Mouse (Mus musculus) thymus, postnatal 14 days (tissue): ENCODE measurements around the gene Fndc5.

Experiments used
- DNase-seq: peaks from one replicate; pipeline ENCODE4 v3.0.0; 2021

The Fndc5 gene

DNA sequence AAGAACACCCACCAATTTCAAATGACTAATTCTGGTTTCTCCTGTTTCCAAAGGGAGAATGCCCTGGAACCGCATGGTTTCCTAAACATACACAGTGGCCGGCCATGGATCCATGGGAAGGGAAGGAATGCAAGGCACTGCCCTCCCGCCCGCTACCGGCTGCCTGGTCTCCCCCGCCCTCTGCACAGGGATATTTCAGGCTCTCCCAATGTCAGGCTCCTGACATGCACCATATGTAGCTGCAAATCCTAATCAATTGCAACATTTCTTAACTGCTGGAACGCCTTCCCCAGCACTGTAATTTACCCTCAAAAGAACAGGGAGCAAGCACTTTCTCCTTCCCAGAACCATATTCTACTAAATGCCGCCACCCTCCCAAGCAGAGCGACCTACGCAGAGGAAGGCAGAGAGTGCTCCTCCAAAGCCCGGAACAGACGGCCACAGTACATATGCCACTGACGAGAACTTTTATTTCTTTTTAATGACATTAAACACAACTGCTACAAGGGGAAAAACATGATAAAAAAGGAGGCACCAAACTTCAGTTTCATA lies 10.8 kb downstream of the Fndc5 start:
- no peak for DNase-seq

DNA sequence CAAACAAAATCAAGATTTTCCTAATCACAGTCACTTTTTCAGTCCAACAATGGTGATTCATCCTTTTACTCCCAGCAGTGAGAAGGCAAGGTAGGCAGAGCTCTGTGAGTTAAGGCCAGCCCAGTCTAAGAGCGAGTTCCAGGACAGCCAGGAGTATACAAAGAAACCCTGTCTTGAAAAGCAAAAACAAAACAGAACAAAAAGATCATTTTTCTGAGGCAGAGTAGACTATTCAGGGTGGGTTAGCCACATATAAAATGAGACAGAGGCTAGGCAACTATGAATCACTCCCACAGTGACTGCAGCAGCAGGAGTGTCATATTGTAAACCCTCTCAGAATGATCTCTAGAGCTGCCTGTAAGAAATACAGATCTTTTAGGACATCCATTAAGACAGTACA lies 12.5 kb downstream of the Fndc5 start:
- no peak for DNase-seq

DNA sequence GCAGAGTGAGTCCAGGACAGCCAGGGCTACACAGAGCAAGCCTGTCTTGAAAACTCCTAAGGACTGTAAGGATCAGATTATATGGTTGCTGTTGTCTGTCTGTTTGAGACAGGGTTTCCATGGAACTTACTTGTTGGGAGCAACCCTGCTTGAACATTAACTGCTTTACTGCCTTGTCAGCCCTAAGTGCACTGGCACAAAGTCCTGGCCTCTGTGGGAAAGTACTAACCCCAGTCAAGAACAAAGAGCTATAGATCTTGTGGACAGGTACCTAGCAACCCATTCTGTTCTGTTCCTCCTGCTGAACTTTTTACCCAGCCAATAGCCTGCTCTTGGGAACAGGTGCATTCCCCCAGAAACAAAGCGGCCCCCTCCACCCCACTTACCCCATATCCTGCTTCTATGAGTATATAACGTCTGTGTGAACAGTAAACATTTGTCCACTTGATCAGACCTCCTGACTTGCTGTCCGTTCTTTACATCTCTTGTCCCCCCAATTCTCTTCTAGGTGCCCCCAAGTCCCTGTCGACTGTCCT lies 14.5 kb downstream of the Fndc5 start:
- no peak for DNase-seq

DNA sequence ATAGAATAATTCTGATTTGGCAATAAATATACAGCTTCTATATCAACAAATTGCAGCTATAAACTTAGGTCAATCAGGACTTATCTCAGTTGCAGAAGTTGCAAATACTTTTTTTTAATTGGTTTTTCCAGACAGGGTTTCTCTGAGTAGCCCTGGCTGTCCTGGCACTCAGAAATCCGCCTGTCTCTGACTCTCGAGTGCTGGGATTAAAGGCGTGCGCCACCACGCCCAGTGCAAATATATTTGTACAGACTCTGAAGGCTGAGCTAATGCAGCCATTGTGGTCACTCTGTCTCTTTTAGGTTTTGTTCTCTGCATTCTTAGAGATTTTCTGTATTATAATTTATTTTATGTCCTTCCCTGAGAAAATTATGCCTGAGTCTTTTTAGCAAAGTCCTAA lies 20.7 kb downstream of the Fndc5 start:
- no peak for DNase-seq

DNA sequence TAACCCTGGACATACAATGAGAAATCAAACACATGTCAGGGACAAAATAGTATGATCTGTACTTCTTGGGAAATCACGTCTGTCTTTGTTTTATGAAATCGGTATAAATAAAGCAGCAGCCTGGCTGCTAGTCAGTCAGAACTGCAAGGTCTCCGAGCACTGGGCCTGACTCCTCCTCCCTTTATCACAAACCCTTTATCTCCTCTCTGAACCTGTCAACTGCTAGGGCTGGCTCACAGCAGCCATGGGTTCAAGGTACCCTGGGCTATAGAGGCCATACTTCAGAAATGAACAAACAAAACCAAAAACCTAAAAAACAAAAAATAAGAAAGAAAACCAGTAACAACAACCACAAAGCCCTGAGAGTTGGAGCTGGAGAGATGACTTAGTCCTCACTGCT lies 21.8 kb downstream of the Fndc5 start:
- no peak for DNase-seq

DNA sequence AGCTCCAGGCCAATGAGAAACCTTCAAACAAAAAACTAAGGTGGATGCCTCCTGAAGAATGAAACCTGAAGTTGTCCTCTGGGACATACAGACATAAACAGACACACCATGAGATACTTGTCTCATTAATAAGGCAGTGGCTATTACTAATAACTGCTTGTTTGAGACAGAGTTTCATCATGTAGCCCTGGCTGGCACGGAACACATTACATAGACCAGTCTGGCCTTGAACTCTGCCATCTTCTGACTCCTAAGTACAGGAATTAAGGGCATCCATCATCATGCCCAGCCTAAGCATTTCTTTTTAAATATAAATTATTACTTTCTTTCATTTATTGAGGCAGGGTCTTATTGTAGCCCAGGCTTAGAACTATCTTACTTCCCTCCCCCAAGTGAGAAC lies 24.3 kb downstream of the Fndc5 start:
- no peak for DNase-seq

DNA sequence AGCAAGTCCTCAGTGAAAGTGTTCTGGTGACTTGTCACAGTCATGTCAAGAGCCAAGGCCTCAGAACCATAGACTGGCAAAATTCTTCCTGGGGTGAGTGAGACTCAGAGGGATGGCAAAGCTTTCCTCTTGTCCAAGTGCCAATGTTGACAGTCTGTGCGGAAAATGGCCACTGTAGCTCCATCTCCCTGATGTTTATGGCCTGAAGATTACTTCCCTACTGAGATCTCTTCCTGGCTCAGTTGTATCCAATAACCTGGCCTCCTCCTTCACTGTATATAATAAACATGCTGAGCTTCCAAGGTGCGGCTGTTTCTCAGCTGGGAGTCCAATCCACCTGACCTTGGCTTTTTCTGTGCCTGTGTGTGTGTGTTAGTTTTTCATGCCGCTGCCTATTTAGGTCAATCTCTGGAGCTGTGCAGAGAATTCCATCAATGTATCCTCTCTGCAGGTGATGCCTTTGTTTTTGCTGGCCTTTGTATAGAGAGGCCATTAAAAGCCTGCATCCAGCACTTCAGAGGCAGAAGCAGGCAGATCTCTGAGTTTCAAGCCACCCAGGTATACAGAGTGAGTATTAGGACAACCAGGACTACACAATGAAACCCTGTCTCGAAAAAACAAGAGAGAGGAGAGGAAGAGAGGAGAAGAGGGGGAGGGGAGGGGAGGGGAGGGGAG lies 24.9 kb downstream of the Fndc5 start:
- no peak for DNase-seq

DNA sequence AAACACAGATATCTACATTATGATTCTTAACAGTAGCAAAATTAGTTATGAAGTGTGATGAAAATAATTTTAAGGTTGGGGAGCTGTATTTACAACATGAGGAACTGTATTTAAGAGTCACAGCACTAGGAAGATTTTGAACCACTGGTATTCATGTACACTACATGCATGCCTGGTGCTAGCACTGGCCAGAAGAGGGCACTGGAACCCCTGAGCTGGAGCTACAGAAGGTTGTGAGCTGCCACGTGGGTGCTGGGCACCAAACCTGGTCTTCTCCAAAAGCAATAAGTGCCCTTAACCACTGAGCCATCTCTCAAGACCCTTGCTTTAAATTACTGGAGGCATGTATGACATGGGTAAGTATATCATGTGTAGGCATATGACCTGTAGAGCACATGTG lies 35.7 kb downstream of the Fndc5 start:
- no peak for DNase-seq

DNA sequence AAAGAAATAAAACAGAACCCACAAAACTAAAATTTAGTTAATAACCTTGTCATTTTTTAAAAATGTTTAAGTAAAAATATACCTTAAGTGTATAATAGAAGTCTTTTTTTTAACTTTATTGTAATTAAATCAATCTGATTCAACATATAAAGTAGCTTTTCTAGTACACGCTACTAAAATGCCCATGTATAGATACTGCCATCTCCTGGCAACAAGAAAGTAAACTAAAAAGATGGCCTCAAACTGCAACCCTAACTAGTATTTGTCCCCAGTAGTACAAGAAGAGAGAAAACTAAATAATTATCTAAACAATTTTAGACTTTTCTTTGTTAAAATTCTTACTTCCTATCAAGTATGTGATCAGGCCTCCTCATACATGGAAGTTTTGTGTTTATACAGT lies 42.8 kb downstream of the Fndc5 start:
- DNase-seq: no peak

DNA sequence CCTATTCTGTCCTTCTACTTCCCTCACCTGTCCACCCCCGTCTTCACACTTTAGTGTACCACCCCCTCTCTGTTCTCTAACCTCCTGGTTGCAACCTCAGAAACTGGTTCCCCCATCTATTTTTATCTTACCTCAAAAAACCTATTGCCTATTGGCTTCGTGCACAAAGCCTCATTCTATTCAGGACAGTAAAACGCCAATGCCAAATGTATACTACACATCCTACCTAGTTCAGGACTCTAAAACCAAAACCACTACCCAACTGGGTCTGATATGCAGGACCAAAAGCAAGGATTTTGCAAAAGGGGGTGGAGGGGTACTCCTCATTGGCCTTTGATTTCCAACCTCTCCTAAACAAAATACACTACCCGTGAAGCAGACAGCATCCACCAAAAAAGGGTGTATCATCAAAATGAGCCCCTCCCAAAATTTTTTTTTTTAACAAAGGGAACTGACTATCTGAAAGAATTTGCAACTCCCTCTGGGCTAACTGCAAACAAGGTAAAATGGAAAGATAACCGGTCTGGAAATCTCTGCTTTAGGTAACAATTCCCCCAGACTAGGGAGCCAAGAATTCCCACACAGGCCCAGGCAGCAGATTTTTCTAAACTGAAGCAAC lies 51.4 kb downstream of the Fndc5 start:
- no peak for DNase-seq

DNA sequence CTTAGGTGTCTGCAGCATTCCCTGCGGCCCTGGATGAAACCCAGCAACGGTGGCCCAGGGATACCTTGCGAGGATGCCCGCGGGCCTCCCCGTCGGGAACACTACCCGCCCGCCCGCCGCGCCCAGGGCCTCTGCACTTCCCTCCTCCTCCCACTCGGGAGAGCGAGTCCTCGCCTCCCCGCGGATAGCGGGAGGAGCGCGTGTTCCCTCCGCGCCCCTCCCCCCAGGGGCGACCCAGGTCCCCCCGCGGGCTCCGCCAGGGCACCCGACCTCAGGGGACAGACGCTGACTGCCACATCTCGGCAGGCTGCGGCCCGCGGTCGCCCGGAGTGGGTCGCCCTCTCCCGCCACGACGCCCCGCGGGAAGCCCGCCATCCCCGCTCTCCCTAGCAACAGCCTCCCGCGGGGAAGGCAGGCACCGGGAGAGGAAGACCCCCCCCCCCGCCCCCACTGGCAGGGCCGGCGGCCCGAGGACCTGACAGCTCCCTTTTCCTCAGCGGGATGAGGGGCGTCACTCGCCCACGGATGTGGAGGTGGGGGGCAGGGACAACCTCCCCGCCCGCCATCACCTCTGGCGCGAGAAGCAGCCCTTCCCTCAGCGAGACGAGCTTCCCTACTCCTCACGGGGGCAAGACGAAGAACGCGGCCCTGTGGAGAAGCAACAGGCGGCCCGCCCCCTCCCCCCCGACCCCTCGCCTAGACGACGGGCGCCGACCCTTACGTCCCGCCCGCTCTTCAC lies 52.2 kb downstream of the Fndc5 start:
- DNase-seq: peak; percentile 69

DNA sequence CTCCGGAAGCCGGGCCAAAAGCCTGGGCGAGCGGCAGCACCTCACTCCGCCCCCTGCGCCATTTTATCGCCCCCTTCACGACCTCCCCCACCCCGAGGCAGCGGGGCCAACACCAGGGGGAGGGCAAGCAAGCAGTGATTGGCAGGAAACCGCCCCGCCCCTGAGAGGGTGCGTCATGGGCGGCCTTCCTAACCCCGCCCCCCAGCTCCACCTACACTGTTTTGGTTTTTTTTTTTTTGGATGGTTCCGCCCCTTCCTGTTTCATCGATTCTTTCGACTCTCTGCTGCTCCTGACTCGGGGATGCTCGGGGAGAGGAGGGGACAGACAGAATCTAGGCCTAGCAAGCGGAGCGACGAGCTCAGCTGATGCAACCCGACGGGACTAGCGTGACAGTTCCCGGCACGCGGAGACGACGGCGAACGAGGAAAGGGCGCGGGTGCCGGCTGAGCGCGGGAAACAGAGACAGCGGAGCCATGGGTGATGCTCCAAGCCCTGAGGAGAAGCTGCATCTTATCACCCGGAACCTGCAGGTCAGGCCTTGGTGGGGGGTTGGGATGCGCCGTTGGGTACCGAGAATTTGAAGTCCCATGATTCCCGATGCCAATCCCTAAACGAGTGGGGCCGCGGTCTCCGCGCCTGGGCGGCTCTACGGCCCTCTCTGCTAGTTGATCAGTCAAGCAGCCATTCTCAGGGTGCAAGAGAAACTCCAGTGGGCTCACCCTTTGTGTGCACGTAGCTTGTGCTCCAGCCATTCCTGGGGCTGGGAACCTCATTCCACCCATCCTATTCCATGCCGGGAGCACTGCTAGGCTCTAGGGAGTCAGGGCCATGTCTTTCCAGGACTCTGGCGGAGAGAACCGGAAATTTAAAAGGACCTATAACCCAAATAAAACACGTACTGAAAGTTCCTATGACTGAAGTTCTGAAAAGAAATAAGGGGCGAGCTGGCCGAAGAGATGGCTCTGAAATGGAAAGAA lies 53.0 kb downstream of the Fndc5 start, which contains the start of the genes S100pbp and Yars:
Gene S100pbp, minus strand, starts transcription at position 186 of the 978 bp plus-strand sequence.
Gene Yars, plus strand, starts transcription at position 219 of the 978 bp plus-strand sequence.
- peak; percentile 99 for DNase-seq

DNA sequence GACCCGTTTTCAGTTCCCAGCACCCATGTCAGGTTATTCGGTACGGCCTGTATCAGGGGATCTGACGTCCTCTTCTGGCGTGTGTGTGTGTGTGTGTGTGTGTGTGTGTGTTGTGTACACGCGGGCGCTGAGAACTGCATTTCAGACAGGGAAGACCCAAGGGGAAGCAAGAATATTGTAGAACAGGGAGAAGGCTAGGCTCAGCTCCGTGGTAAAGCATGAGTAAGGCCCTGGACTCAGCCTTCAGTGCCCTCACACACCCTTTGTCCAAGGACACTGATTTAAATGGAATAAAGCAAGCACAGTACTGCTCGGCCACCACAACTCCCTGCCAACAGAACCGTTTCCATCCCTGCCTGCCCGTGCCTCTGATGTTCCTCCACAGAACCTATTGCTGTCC lies 53.7 kb downstream of the Fndc5 start:
- no peak for DNase-seq

DNA sequence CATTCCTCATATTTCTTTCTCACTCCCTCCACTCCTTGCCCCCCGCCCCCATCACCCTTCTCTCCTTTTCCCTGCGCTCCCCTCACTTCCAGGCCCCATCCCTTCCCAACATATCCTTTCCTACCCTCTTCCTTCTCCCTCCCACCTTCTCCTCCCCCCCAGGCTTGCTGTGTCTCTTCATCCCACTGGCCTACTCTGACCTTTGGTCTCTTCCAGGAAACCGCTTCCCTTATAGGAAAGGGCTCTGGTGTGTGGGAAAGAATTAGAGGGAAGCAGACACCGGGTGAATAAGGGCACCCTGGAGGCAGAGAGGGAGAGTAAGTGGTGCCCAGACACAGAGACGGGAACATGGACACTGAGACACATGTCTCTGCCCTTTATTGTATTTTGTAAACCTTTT lies 54.9 kb downstream of the Fndc5 start:
- no peak for DNase-seq
